Mouse (Mus musculus): ENCODE results near the gene Wnt9b. TPM values are rescaled to one million over a fixed set of nuclear protein-coding genes. Genes with fewer than 3 reads are reported as not detected.

Wnt9b gene
- polyA plus RNA-seq, 1 experiment from 2014 or later: 0.07 TPM

DNA sequence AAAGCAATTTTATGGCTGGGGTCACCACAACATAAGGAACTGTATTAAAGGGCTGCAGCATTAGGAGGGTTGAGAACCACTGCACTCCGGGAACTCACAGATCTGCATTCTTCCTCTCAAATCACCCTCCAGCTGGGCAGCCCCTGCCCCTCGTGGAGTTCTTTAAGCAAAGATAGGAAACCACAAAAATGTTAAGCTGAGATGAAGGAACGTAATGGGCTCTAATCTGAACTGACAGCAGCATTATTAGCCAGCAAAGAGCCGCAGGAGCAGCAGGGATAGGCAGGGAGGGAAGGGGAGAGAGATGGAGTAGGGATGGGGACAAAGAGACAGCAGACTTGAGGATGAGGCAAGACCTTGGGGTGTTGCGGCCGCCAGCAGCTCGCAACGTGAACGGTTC lies 32.6 kb downstream of the Wnt9b start:
- H3K9me3 ChIP-seq (replicated peaks; ENCODE audit: control insufficient read depth, low read length): no peaks in the 10 kb centered on the region
- no peak overlapping the region for H3K27ac ChIP-seq (ENCODE audit: low read length)
- no peak overlapping the region for H3K4me3 ChIP-seq (ENCODE audit: low read depth, low read length)
- H3K9ac ChIP-seq (ENCODE audit: low read depth, low read length): no peak overlapping the region
- ATAC-seq (ENCODE audit: low read depth): no peak
- no peaks in the 10 kb centered on the region for H3K36me3 ChIP-seq (ENCODE audit: control insufficient read depth, insufficient read depth)
- no peak overlapping the region for H3K4me2 ChIP-seq (ENCODE audit: low read depth, low read length)
- 39% methylated on average over 9 of the region's 9 CpGs for WGBS (ENCODE audit: insufficient replicate concordance)
- H3K4me1 ChIP-seq (ENCODE audit: control insufficient read depth, low read depth, low read length): no peaks in the 10 kb centered on the region
- no peaks in the 10 kb centered on the region for H3K27me3 ChIP-seq (ENCODE audit: control insufficient read depth, insufficient read depth, low read depth, low read length)

DNA sequence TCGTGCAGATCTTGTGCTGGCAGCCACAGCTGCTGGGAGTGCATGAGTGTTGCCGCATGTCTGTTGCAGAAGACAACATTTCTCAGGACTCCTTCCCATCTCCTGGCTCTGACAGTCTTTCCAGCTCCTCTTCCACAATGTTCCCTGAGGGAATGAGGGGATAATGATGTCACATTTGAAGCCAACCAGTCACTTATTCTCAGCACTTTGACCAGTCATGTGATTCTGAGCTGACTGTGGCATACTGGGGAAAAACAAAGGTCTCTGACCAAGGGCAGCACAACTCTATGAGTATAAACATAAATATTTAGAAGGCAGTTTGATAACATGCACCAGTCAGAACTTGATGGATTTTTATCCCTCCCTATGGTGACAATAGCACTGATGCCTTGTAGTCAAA lies 35.5 kb downstream of the Wnt9b start:
- H3K9ac ChIP-seq (ENCODE audit: low read depth, low read length): no peak overlapping the region
- H3K27me3 ChIP-seq (ENCODE audit: control insufficient read depth, insufficient read depth, low read depth, low read length): no peaks in the 10 kb centered on the region
- H3K4me2 ChIP-seq (ENCODE audit: low read depth, low read length): no peak overlapping the region
- no peaks in the 10 kb centered on the region for H3K9me3 ChIP-seq (replicated peaks; ENCODE audit: control insufficient read depth, low read length)
- 64% methylated on average over 2 of the region's 2 CpGs for WGBS (ENCODE audit: insufficient replicate concordance)
- ATAC-seq (ENCODE audit: low read depth): no peak
- H3K4me3 ChIP-seq (ENCODE audit: low read depth, low read length): no peak overlapping the region
- H3K36me3 ChIP-seq (ENCODE audit: control insufficient read depth, insufficient read depth): no peaks in the 10 kb centered on the region
- H3K27ac ChIP-seq (ENCODE audit: low read length): no peak overlapping the region
- H3K4me1 ChIP-seq (ENCODE audit: control insufficient read depth, low read depth, low read length): no peaks in the 10 kb centered on the region

DNA sequence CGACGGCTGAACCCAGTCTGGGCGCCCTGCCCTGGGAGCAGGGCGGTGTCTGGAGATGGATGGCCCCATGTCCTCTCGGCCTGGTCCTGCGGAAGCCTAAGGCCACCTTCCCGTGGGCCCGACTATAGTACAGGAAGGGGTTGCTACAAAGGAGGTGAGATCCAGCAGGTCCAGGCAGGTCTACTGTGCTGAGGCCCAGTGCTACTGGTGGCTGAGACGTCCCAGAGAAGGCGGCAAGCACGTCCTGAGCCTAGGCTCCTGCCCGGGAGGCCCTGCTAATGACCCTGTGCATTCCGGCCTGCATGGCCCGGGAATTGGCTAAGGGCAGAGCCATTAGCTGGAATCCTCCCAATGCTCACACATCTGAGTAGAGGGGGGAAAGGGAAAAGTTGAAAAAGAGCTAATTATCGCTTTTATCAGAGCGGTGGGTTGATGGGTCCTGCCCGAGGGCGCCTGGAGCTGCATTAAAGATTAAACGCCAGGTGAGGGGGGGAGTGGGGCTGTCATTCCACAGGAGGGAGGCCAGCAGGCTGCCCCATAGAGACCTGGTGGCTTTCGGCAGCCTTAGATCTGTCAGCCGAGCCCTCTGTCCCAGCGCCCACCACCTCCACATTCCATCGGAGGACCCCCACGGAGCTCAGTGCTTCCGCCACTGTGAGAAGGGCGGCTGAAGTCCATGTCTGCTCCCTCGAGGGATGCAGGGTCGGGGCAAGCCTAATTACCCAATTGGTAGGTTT lies 37.6 kb downstream of the Wnt9b start:
- H3K27me3 ChIP-seq (ENCODE audit: control insufficient read depth, insufficient read depth, low read depth, low read length): no peaks in the 10 kb centered on the region
- WGBS (ENCODE audit: insufficient replicate concordance): 61% methylated on average over 28 of the region's 28 CpGs
- no peak for ATAC-seq (ENCODE audit: low read depth)

DNA sequence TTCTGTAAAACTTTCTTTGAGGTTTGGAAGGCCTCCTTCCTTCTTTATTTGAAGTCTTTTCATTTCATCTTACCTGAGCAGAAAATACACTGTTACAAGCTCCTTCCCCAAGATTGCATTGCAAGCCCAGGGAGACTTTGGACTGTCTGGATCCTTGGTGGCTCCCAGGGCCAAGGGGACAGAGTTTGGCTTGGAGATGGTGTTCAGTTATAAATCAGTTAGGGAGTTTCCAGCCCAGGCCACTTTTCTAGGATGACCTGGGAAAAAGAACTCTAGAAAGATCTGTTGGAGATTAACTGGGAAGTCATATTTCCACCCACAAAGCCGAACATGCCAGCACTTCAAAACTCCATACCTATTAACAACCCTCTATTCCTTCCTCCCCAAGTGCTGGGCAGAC lies 39.6 kb downstream of the Wnt9b start:
- 57% methylated on average over 1 of the region's 1 CpGs for WGBS (ENCODE audit: insufficient replicate concordance)
- no peak for ATAC-seq (ENCODE audit: low read depth)

More for the DNA sequence above, 37.6 kb downstream of the Wnt9b start:
- Histone ChIP-seq H3K27ac (ENCODE audit: low read length) (no peak overlapping the region), H3K9me3 (replicated peaks; ENCODE audit: control insufficient read depth, low read length) (no peaks in the 10 kb centered on the region), H3K4me1 (ENCODE audit: control insufficient read depth, low read depth, low read length) (no peaks in the 10 kb centered on the region), H3K4me3 (ENCODE audit: low read depth, low read length) (no peak overlapping the region), H3K9ac (ENCODE audit: low read depth, low read length) (no peak overlapping the region), H3K4me2 (ENCODE audit: low read depth, low read length) (no peak overlapping the region), H3K36me3 (ENCODE audit: control insufficient read depth, insufficient read depth) (no peaks in the 10 kb centered on the region)

DNA sequence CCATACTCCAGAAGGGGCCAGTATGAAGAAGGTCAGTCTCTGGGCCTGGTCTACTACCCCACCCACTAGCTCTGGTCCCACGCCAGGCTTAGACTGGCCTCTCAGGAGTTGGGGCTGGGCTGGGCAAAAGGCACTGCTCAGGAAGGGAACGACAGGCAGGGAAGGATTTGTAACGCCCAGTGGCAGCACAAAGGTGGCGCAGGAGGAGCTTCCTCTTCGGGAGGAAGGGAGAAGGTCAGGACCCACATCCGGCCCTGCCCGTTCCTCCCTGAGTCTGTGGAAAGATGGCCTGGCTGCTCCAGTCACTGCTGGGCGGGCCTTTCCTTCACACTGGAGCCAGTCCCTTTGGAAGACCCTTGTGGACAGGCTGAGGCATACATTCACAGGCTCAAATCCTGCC lies 42.6 kb downstream of the Wnt9b start:
- H3K27ac ChIP-seq (ENCODE audit: low read length): no peak overlapping the region
- 30% methylated on average over 8 of the region's 8 CpGs for WGBS (ENCODE audit: insufficient replicate concordance)
- no peak overlapping the region for H3K4me2 ChIP-seq (ENCODE audit: low read depth, low read length)
- no peaks in the 10 kb centered on the region for H3K36me3 ChIP-seq (ENCODE audit: control insufficient read depth, insufficient read depth)
- H3K27me3 ChIP-seq (ENCODE audit: control insufficient read depth, insufficient read depth, low read depth, low read length): no peaks in the 10 kb centered on the region
- no peaks in the 10 kb centered on the region for H3K9me3 ChIP-seq (replicated peaks; ENCODE audit: control insufficient read depth, low read length)
- no peaks in the 10 kb centered on the region for H3K4me1 ChIP-seq (ENCODE audit: control insufficient read depth, low read depth, low read length)
- H3K4me3 ChIP-seq (ENCODE audit: low read depth, low read length): no peak overlapping the region
- H3K9ac ChIP-seq (ENCODE audit: low read depth, low read length): no peak overlapping the region
- ATAC-seq (ENCODE audit: low read depth): peak; percentile 24; the same call in 1 of the 2 replicates

More for the DNA sequence above, 39.6 kb downstream of the Wnt9b start:
- no peaks in the 10 kb centered on the region for H3K27me3 ChIP-seq (ENCODE audit: control insufficient read depth, insufficient read depth, low read depth, low read length)
- H3K9me3 ChIP-seq (replicated peaks; ENCODE audit: control insufficient read depth, low read length): no peaks in the 10 kb centered on the region
- no peak overlapping the region for H3K9ac ChIP-seq (ENCODE audit: low read depth, low read length)
- H3K4me1 ChIP-seq (ENCODE audit: control insufficient read depth, low read depth, low read length): no peaks in the 10 kb centered on the region
- H3K4me3 ChIP-seq (ENCODE audit: low read depth, low read length): no peak overlapping the region
- no peak overlapping the region for H3K4me2 ChIP-seq (ENCODE audit: low read depth, low read length)
- H3K27ac ChIP-seq (ENCODE audit: low read length): no peak overlapping the region
- H3K36me3 ChIP-seq (ENCODE audit: control insufficient read depth, insufficient read depth): no peaks in the 10 kb centered on the region

DNA sequence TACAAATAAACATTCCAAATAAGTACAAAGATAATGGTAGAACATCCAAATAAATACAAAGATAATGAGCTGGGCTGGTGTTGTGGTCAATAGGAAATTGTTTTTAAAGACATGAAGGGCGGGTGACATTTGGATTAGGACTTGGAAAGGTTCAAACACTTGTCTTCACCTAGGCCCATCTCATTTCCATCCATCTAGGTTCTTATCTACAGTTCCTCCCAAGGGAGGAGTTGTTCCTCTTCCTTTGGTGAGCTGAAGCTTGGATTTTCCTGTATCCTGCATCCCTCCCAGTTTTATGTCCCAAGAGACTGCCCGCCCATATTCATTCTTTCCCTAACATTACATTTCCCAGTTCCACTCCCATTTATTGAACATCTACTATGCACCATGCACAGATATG lies 51.4 kb downstream of the Wnt9b start:
- Histone ChIP-seq H3K27me3 (ENCODE audit: control insufficient read depth, insufficient read depth, low read depth, low read length) (no peaks in the 10 kb centered on the region), H3K36me3 (ENCODE audit: control insufficient read depth, insufficient read depth) (no peaks in the 10 kb centered on the region), H3K4me1 (ENCODE audit: control insufficient read depth, low read depth, low read length) (peaks cover 7% of the 10 kb centered on the region; the same call in 1 of the 2 replicates), H3K9ac (ENCODE audit: low read depth, low read length) (peak overlapping the region; percentile 88), H3K4me3 (ENCODE audit: low read depth, low read length) (peak overlapping the region; percentile 94), H3K9me3 (replicated peaks; ENCODE audit: control insufficient read depth, low read length) (no peaks in the 10 kb centered on the region), H3K4me2 (ENCODE audit: low read depth, low read length) (peak overlapping the region; percentile 70), H3K27ac (ENCODE audit: low read length) (peak overlapping the region; percentile 89; the same call in 1 of the 2 replicates)
- no peak for ATAC-seq (ENCODE audit: low read depth)
- WGBS (ENCODE audit: insufficient replicate concordance): 68% methylated on average over 2 of the region's 2 CpGs

DNA sequence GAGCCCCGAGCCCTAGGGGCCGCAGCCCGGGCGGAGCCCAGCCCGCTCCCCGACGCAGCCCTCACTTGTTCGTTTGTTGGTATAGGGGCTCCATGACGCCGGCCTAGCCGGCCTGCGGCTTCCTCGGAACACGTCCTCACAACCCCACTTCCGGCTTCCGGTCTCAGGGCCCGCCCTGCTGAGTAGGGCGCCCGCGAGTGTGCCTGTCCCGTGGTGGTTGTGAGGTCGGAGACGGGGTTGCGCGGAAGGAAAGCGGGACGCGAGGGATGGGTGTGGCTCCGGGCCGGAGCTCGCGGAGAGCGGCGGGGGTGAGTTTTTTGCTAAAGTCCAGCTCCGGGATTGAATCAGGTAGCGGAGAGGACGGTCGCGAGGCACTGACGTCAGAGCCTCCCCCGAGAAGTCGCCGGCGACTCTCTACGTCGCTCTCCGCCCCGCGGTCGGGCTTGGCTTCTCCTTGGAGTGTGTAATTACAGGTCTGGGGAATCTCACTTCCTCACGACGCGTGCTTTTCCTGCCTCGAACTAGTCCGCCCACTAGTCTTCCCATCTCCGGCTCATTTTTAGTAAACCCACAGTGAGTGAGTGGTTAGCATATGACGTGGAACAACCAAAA lies 52.0 kb downstream of the Wnt9b start, which contains the start of gene Gosr2:
Gosr2 (minus strand) TSS at position 334 of the 612 bp plus-strand sequence.
- H3K27me3 ChIP-seq (ENCODE audit: control insufficient read depth, insufficient read depth, low read depth, low read length): no peaks in the 10 kb centered on the region
- peak within 1 kb of the TSS; percentile 89 for H3K27ac ChIP-seq (ENCODE audit: low read length)
- WGBS (ENCODE audit: insufficient replicate concordance): under 1% methylated on average over 57 of the region's 57 CpGs
- H3K9ac ChIP-seq (ENCODE audit: low read depth, low read length): peak within 1 kb of the TSS; percentile 88
- no peaks in the 10 kb centered on the region for H3K9me3 ChIP-seq (replicated peaks; ENCODE audit: control insufficient read depth, low read length)
- peaks cover 7% of the 10 kb centered on the region; the same call in 1 of the 2 replicates for H3K4me1 ChIP-seq (ENCODE audit: control insufficient read depth, low read depth, low read length)
- H3K4me3 ChIP-seq (ENCODE audit: low read depth, low read length): peak within 1 kb of the TSS; percentile 94
- peak; percentile 97 for ATAC-seq (ENCODE audit: low read depth)
- no peaks in the 10 kb centered on the region for H3K36me3 ChIP-seq (ENCODE audit: control insufficient read depth, insufficient read depth)
- H3K4me2 ChIP-seq (ENCODE audit: low read depth, low read length): peak within 1 kb of the TSS; percentile 70

DNA sequence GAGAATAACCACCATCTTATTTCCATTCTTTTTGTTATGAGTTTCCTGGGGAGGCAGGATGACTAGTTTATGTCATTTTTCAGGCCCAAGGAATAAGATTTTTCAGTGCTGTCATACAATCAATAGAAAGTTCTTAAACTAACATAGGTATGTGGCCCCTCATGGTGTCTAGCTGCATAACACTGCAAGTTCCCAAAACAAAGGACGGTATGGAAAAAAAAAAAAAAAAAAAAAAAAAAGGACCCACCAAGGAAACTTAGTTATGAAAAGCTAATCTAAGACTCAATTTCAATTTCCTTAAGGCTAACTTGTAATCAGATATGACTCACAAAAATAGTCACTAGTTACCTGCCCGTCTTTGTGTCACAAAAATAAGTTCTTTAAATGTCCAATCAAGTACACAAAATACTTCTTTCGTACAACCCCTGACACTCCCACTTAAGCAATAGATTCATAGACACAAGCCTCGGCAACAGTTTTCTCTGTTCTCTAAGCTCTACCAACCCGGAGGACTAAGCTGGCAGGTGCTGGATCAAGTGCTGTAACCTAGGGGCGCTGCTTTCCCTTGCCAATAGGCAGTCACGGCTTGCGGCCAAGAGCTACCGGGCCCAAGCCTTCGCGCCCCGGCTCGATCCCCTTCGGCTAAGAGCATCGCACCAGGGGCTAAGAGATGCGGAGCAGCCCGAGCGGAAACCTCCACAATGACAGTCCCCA lies 52.6 kb downstream of the Wnt9b start:
- peak overlapping the region; percentile 89 for H3K27ac ChIP-seq (ENCODE audit: low read length)
- peak; percentile 52 for ATAC-seq (ENCODE audit: low read depth)
- H3K27me3 ChIP-seq (ENCODE audit: control insufficient read depth, insufficient read depth, low read depth, low read length): no peaks in the 10 kb centered on the region

More for the DNA sequence above, 52.6 kb downstream of the Wnt9b start:
- peak overlapping the region; percentile 94 for H3K4me3 ChIP-seq (ENCODE audit: low read depth, low read length)
- peak overlapping the region; percentile 70 for H3K4me2 ChIP-seq (ENCODE audit: low read depth, low read length)
- H3K36me3 ChIP-seq (ENCODE audit: control insufficient read depth, insufficient read depth): no peaks in the 10 kb centered on the region
- no peaks in the 10 kb centered on the region for H3K9me3 ChIP-seq (replicated peaks; ENCODE audit: control insufficient read depth, low read length)
- under 1% methylated on average over 18 of the region's 18 CpGs for WGBS (ENCODE audit: insufficient replicate concordance)
- H3K9ac ChIP-seq (ENCODE audit: low read depth, low read length): peak overlapping the region; percentile 88
- peaks cover 7% of the 10 kb centered on the region; the same call in 1 of the 2 replicates for H3K4me1 ChIP-seq (ENCODE audit: control insufficient read depth, low read depth, low read length)

Data from liver, embryonic 16.5 days (tissue).